Mouse (Mus musculus): Measurements from ENCODE around the gene Thsd1.

Gene Thsd1

GRCm38 (mm10) chr8:22227061-22227877 lies at the start of gene Thsd1:
Gene Thsd1, plus strand, starts transcription at chr8:22227313.
- peak in 1 of 2 experiments; percentile 6 for DNase-seq (ENCODE audit: low spot score in 2 of 2)

- DNase-seq (ENCODE audit: low spot score in 2 of 2): peak in 1 of 2 experiments; percentile 25
These were observed 42.2 kb upstream of the Thsd1 start for GRCm38 (mm10) chr8:22184884-22185283.

- peak; percentile 81 to 92 for DNase-seq (ENCODE audit: low spot score in 2 of 2)
These were observed 41.4 kb upstream of the Thsd1 start, which contains the start of gene Ckap2 for GRCm38 (mm10) chr8:22185431-22186397. Gene Ckap2, minus strand, starts transcription at chr8:22185819.

- DNase-seq (ENCODE audit: low spot score in 2 of 2): peak; percentile 82 to 94
These were observed 34.3 kb upstream of the Thsd1 start, which contains the start of gene Vps36 for GRCm38 (mm10) chr8:22192660-22193431. Gene Vps36, plus strand, starts transcription at chr8:22192809.

GRCm38 (mm10) chr8:22193432-22194010 lies 33.6 kb upstream of the Thsd1 start:
- DNase-seq (ENCODE audit: low spot score in 2 of 2): no peak

- no peak for DNase-seq (ENCODE audit: low spot score in 2 of 2)
These were observed 29.2 kb upstream of the Thsd1 start for GRCm38 (mm10) chr8:22197914-22198313.

- DNase-seq (ENCODE audit: low spot score in 2 of 2): no peak
These were observed 27.6 kb upstream of the Thsd1 start for GRCm38 (mm10) chr8:22199481-22199880.

- DNase-seq (ENCODE audit: low spot score in 2 of 2): no peak
These were observed 19.6 kb upstream of the Thsd1 start for GRCm38 (mm10) chr8:22207535-22207934.

GRCm38 (mm10) chr8:22209012-22209411 lies 18.1 kb upstream of the Thsd1 start:
- no peak for DNase-seq (ENCODE audit: low spot score in 2 of 2)

GRCm38 (mm10) chr8:22214826-22215225 lies 12.3 kb upstream of the Thsd1 start:
- no peak for DNase-seq (ENCODE audit: low spot score in 2 of 2)

GRCm38 (mm10) chr8:22226361-22226760 lies 752 bp upstream of the Thsd1 start:
- no peak for DNase-seq (ENCODE audit: low spot score in 2 of 2)

- DNase-seq (ENCODE audit: low spot score in 2 of 2): no peak
These were observed 1.5 kb downstream of the Thsd1 start for GRCm38 (mm10) chr8:22228621-22229020.

GRCm38 (mm10) chr8:22242986-22243385 lies 15.9 kb downstream of the Thsd1 start:
- DNase-seq (ENCODE audit: low spot score in 2 of 2): no peak

- DNase-seq (ENCODE audit: low spot score in 2 of 2): no peak
These were observed 18.6 kb downstream of the Thsd1 start for GRCm38 (mm10) chr8:22245663-22246062.

- DNase-seq (ENCODE audit: low spot score in 2 of 2): no peak
These were observed 20.8 kb downstream of the Thsd1 start for GRCm38 (mm10) chr8:22247956-22248355.

GRCm38 (mm10) chr8:22249080-22249479 lies 22.0 kb downstream of the Thsd1 start:
- no peak for DNase-seq (ENCODE audit: low spot score in 2 of 2)

GRCm38 (mm10) chr8:22258946-22259450 lies 31.9 kb downstream of the Thsd1 start:
- no peak for DNase-seq (ENCODE audit: low spot score in 2 of 2)

GRCm38 (mm10) chr8:22259531-22259930 lies 32.4 kb downstream of the Thsd1 start:
- no peak for DNase-seq (ENCODE audit: low spot score in 2 of 2)

- DNase-seq (ENCODE audit: low spot score in 2 of 2): no peak
These were observed 33.1 kb downstream of the Thsd1 start for GRCm38 (mm10) chr8:22260091-22260722.

- DNase-seq (ENCODE audit: low spot score in 2 of 2): no peak
These were observed 35.2 kb downstream of the Thsd1 start for GRCm38 (mm10) chr8:22262267-22262666.

Measured in cerebellum, postnatal 4 days (tissue).